Mouse (Mus musculus) kidney, adult 2 months (tissue): ENCODE data around the gene Tiam1.

ENCODE experiments used
- CTCF ChIP-seq: fragments of 200-500 bp; conservative IDR thresholded peaks from 2 replicates; pipeline ENCODE4 v1.5.1; 2011; ENCODE audit warnings: low read depth, mild to moderate bottlenecking, control low read depth, low read length, moderate library complexity, mixed read lengths; ENCODE audit not compliant: insufficient read depth, insufficient read length
- POLR2A ChIP-seq: fragments of 200-500 bp; IDR thresholded peaks from one replicate; pipeline ENCODE4 v1.6.1; 2011; ENCODE audit warnings: low read depth, low read length, control low read depth

- TF ChIP-seq POLR2A: no peak
- TF ChIP-seq CTCF: no peak
Measured at GRCm38 (mm10) chr16:90098191-90098605, 45.4 kb downstream of the Tiam1 start.
